Mouse (Mus musculus): ENCODE results near the gene Teddm1a.

DNA sequence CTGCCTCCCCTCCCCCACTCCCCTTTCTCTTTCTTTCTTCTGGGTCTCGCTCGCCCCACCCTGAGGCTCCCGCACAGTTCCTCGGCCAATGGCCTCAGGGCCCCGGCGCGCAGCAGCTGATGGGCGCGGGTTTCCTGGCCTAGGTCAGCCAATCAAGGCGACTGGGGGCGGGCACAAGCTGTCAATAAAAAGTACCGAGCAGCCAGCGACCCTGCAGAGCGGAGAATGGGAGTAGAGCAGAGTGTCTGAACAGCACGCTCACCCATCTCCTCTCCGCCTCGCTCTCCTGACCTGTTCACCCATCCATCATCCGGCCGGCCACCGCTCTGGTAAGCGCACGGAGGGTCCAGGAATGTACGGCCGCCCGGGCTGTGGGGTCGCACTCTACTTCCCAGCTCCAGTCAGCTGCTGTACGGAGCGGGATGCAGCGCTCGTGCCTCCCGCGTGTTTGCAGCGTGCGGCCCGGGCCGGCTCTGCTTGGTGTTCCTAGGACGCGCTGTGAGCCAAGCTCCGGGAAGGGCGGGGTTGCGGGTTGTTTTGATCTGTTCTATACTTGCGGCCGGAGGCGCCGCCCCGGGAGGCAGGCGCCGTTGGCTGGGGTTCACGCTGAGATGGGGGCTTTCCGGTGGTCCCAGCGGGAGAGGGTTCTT lies 8.3 kb downstream of the Teddm1a start, which contains the start of the genes Glul and Teddm2:
- TF ChIP-seq CTCF (IDR thresholded peaks at IDR 0.05) (no peak; the same call in 1 of the 2 replicates), EP300 (IDR thresholded peaks at IDR 0.05) (peak; percentile 27)

Measured in lung, postnatal 0 days (tissue).